Mouse (Mus musculus) T-helper 2 cell (primary cell): ENCODE data around the gene Cyp4f37.

ENCODE experiments used
- in situ Hi-C: fragments of 300-600 bp; cut with MboI, MseI; formaldehyde crosslinking; loops from one replicate; pipeline ENCODE4 v1.15.1; 2025; ENCODE audit warnings: high pct_unique_total_duplicates

The Cyp4f37 gene

GRCm38 (mm10) chr17:32680404-32680803 lies 59.3 kb downstream of the Cyp4f37 start:
- in situ Hi-C loops: loop anchor here (25.0 kb wide), 1 partner anchor 143 kb away; the partner anchor contains the start of gene Cyp4f16

DNA sequence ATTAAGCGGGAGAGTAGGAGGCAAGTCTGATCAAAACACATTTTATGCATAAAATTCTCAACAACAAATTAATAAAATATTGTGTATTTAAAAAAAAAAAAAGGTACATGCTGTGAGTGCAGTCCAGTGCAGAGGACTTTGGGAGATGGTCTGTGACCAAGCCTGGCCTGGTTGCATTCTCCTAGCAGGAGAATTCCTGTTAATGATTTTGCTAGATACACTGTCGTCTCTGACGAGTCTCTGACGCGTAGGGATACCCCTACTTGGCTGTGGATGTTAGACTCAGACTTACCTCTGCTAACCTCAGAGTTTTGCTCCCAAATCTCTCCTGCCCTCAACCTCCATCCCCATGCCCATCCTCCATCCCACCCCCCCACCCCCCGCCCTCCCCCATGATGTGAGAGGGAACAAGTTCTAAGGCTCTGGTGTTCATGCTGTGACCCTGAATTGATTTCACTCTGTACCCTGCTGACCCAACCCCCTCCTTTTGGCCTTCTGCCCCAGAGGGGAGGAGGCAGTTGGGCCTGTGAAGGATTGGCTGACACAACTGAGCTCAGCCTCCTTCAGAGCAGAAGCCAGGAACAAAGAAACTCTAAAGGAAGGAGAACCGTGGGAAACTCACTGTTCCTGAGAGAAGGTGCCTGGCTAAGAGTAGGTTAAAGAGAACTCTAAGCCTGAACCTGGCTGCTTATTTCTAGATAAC lies 64.1 kb downstream of the Cyp4f37 start, which contains the start of gene Cyp4f15:
Cyp4f15 (plus strand) TSS at position 580 of the 703 bp plus-strand sequence.
- in situ Hi-C loops: loop anchor here (25.0 kb wide), 1 partner anchor 148 kb away; the partner anchor contains the start of gene Cyp4f16
